Mouse (Mus musculus): ENCODE results near the gene Chd8.

The Chd8 gene

GRCm38 (mm10) chr14:52244690-52245042 lies 12.9 kb downstream of the Chd8 start:
- POLR2A ChIA-PET: interaction anchor here (0.6 to 6.4 kb wide), 85 partner anchors 8 to 361 kb away, joined by 3 to 92 read pairs (median 5); partner anchors contain the start of genes Chd8 (in 4 of the 4), Rab2b (in 4 of the 4), Tox4 (in 4 of the 4) and Hnrnpc (in 3 of the 4)
- CTCF ChIA-PET: interaction anchor here (0.5 to 1.8 kb wide), 17 partner anchors 12 to 374 kb away, joined by 3 to 23 read pairs (median 5); partner anchors contain the start of genes Chd8 (in 3 of the 4), Tox4 (in 3 of the 4), Rab2b (in 2 of the 4) and Hnrnpc (in 1 of the 4)

- ChIA-PET CTCF (interaction anchor here (0.5 to 1.8 kb wide), 18 partner anchors 12 to 373 kb away, joined by 3 to 23 read pairs (median 5); partner anchors contain the start of genes Chd8 (in 3 of the 4), Tox4 (in 3 of the 4), Rab2b (in 2 of the 4) and Hnrnpc (in 1 of the 4)), POLR2A (interaction anchor here (0.6 to 6.4 kb wide), 89 partner anchors 8 to 360 kb away, joined by 3 to 92 read pairs (median 5); partner anchors contain the start of genes Chd8 (in 4 of the 4), Rab2b (in 4 of the 4), Tox4 (in 4 of the 4) and Hnrnpc (in 3 of the 4))
Measured at GRCm38 (mm10) chr14:52244041-52244689, 13.4 kb downstream of the Chd8 start.

- ChIA-PET POLR2A (interaction anchor here in 2 of 4 experiments (1.0 to 2.4 kb wide), 10 partner anchors 8 to 132 kb away, joined by 3 to 10 read pairs (median 7); partner anchors contain the start of genes Chd8 (in 1 of the 2), Hnrnpc (in 1 of the 2) and Supt16 (in 1 of the 2)), CTCF (interaction anchor here in 2 of 4 experiments (0.6 to 1.3 kb wide), 3 partner anchors 21 to 184 kb away, joined by 3 to 5 read pairs (median 3); partner anchors contain the start of genes Chd8 (in 1 of the 2), Rab2b (in 1 of the 2) and Tox4 (in 1 of the 2))
Measured at GRCm38 (mm10) chr14:52236216-52236615, 21.4 kb downstream of the Chd8 start.

- ChIA-PET POLR2A (interaction anchor here in 2 of 4 experiments (0.6 to 2.0 kb wide), 6 partner anchors 9 to 131 kb away, joined by 3 to 7 read pairs (median 3); partner anchors contain the start of gene Chd8 (in 1 of the 2)), CTCF (no interaction called here)
Measured at GRCm38 (mm10) chr14:52235165-52235564, 22.4 kb downstream of the Chd8 start.

GRCm38 (mm10) chr14:52232249-52232648 lies 25.3 kb downstream of the Chd8 start:
- CTCF ChIA-PET: interaction anchor here (0.6 to 1.7 kb wide), 11 partner anchors 10 to 320 kb away, joined by 3 to 15 read pairs (median 5); partner anchors contain the start of genes Chd8 (in 2 of the 4), Rab2b (in 1 of the 4) and Tox4 (in 1 of the 4)
- POLR2A ChIA-PET: interaction anchor here in 3 of 4 experiments (0.6 to 3.7 kb wide), 31 partner anchors 8 to 155 kb away, joined by 3 to 26 read pairs (median 4); partner anchors contain the start of genes Chd8 (in 3 of the 3), Rab2b (in 2 of the 3), Supt16 (in 2 of the 3) and Tox4 (in 2 of the 3)

- ChIA-PET CTCF (no interaction called here), POLR2A (interaction anchor here in 2 of 4 experiments (0.8 to 1.4 kb wide), 3 partner anchors 18 to 41 kb away, joined by 3 to 5 read pairs (median 3); no protein-coding TSS in a partner anchor)
Measured at GRCm38 (mm10) chr14:52225972-52226371, 31.6 kb downstream of the Chd8 start.

GRCm38 (mm10) chr14:52217261-52217660 lies 40.3 kb downstream of the Chd8 start:
- ChIA-PET POLR2A (interaction anchor here in 3 of 4 experiments (0.6 to 1.2 kb wide), 4 partner anchors 15 to 194 kb away, joined by 3 to 7 read pairs (median 3); partner anchors contain the start of gene Supt16 (in 1 of the 3)), CTCF (interaction anchor here in 1 of 4 experiments (0.6 kb wide), 1 partner anchor 11 kb away, joined by 5 read pairs; no protein-coding TSS in a partner anchor)

GRCm38 (mm10) chr14:52199412-52199811 lies 58.2 kb downstream of the Chd8 start:
- ChIA-PET POLR2A (interaction anchor here in 3 of 4 experiments (0.6 to 9.1 kb wide), 10 partner anchors 7 to 246 kb away, joined by 3 to 109 read pairs (median 18); partner anchors contain the start of genes Hnrnpc (in 1 of the 3), Rab2b (in 1 of the 3) and Tox4 (in 1 of the 3)), CTCF (no interaction called here)

- ChIA-PET CTCF (interaction anchor here in 2 of 4 experiments (0.8 to 1.3 kb wide), 3 partner anchors 9 to 52 kb away, joined by 3 to 4 read pairs (median 3); no protein-coding TSS in a partner anchor), POLR2A (interaction anchor here (0.5 to 9.1 kb wide), 45 partner anchors 8 to 305 kb away, joined by 3 to 109 read pairs (median 5); partner anchors contain the start of genes Hnrnpc (in 4 of the 4), Chd8 (in 3 of the 4), Mettl3 (in 2 of the 4) and Rab2b (in 2 of the 4))
Measured at GRCm38 (mm10) chr14:52198141-52198540, 59.4 kb downstream of the Chd8 start.

GRCm38 (mm10) chr14:52197156-52197878 lies 60.3 kb downstream of the Chd8 start, which contains the start of gene Supt16:
TSS of gene Supt16 (minus strand) at chr14:52197416.
- CTCF ChIA-PET: interaction anchor here (0.5 to 2.0 kb wide), 14 partner anchors 9 to 188 kb away, joined by 3 to 10 read pairs (median 3); partner anchors contain the start of genes Rab2b (in 2 of the 4), Tox4 (in 2 of the 4) and Hnrnpc (in 1 of the 4)
- POLR2A ChIA-PET: interaction anchor here (0.5 to 9.1 kb wide), 87 partner anchors 9 to 293 kb away, joined by 3 to 109 read pairs (median 5); partner anchors contain the start of genes Hnrnpc (in 4 of the 4), Chd8 (in 3 of the 4), Tox4 (in 3 of the 4) and Mettl3 (in 2 of the 4)

- CTCF ChIA-PET: interaction anchor here (0.6 to 2.0 kb wide), 33 partner anchors 9 to 883 kb away, joined by 3 to 10 read pairs (median 3); partner anchors contain the start of genes Hnrnpc (in 1 of the 4), Rab2b (in 1 of the 4) and Tox4 (in 1 of the 4)
- POLR2A ChIA-PET: interaction anchor here (0.5 to 9.1 kb wide), 103 partner anchors 9 to 293 kb away, joined by 3 to 109 read pairs (median 4); partner anchors contain the start of genes Hnrnpc (in 4 of the 4), Chd8 (in 3 of the 4), Tox4 (in 3 of the 4) and Mettl3 (in 2 of the 4)
Measured at GRCm38 (mm10) chr14:52196230-52197155, 61.1 kb downstream of the Chd8 start.

GRCm38 (mm10) chr14:52195691-52196090 lies 61.9 kb downstream of the Chd8 start:
- ChIA-PET CTCF (interaction anchor here (0.5 to 2.0 kb wide), 28 partner anchors 9 to 882 kb away, joined by 3 to 10 read pairs (median 4); partner anchors contain the start of genes Rab2b (in 1 of the 4) and Tox4 (in 1 of the 4)), POLR2A (interaction anchor here (0.6 to 9.1 kb wide), 45 partner anchors 8 to 190 kb away, joined by 3 to 109 read pairs (median 5); partner anchors contain the start of genes Mettl3 (in 2 of the 4), Rab2b (in 2 of the 4), Tox4 (in 2 of the 4) and Chd8 (in 1 of the 4))

- CTCF ChIA-PET: interaction anchor here in 3 of 4 experiments (0.5 to 1.7 kb wide), 8 partner anchors 10 to 148 kb away, joined by 3 to 7 read pairs (median 3); partner anchors contain the start of genes Chd8 (in 1 of the 3) and Mettl3 (in 1 of the 3)
Measured at GRCm38 (mm10) chr14:52190740-52191359, 66.7 kb downstream of the Chd8 start.

GRCm38 (mm10) chr14:52189519-52189918 lies 68.1 kb downstream of the Chd8 start:
- ChIA-PET POLR2A (interaction anchor here in 2 of 4 experiments (0.6 to 10.3 kb wide), 8 partner anchors 7 to 112 kb away, joined by 3 to 109 read pairs (median 3); partner anchors contain the start of gene Supt16 (in 1 of the 2)), CTCF (interaction anchor here in 2 of 4 experiments (0.7 to 0.9 kb wide), 2 partner anchors 14 to 107 kb away, joined by 3 read pairs; no protein-coding TSS in a partner anchor)

More at GRCm38 (mm10) chr14:52190740-52191359, 66.7 kb downstream of the Chd8 start:
- POLR2A ChIA-PET: interaction anchor here (0.6 to 9.1 kb wide), 23 partner anchors 9 to 1353 kb away, joined by 3 to 69 read pairs (median 4); partner anchors contain the start of genes Hnrnpc (in 2 of the 4), Mettl3 (in 1 of the 4), Rab2b (in 1 of the 4) and Tox4 (in 1 of the 4)

- POLR2A ChIA-PET: interaction anchor here in 2 of 4 experiments (0.7 to 10.3 kb wide), 15 partner anchors 8 to 128 kb away, joined by 3 to 109 read pairs (median 4); partner anchors contain the start of gene Supt16 (in 2 of the 2)
- CTCF ChIA-PET: interaction anchor here in 1 of 4 experiments (0.7 kb wide), 1 partner anchor 108 kb away, joined by 3 read pairs; no protein-coding TSS in a partner anchor
Measured at GRCm38 (mm10) chr14:52188788-52189187, 68.8 kb downstream of the Chd8 start.

Data from embryonic stem cell, embryonic (primary cell).